Mouse (Mus musculus) stomach, postnatal 0 days (tissue): Measurements from ENCODE around the gene Azin2. TPM values are rescaled to one million over a fixed set of nuclear protein-coding genes. Genes with fewer than 3 reads are reported as not detected.
A peak's percentile ranks its signal among the peaks of the same experiment; 100 is the strongest.

Source experiments
- ATAC-seq: fragments of 200-750 bp; cut with Nextera tagmentation; 2 replicates; pipeline ENCODE4 v1.8.0; 2017; ENCODE audit not compliant: low FRiP score, low TSS enrichment
- DNase-seq: peaks from one replicate; pipeline ENCODE4 v3.0.0-alpha.2; 2016; ENCODE audit warnings: low spot score
- H3K27ac ChIP-seq: fragments of 300-500 bp; sonication (generic); replicated peaks from 2 replicates; pipeline ENCODE4 v1.5.1; 2014; ENCODE audit warnings: mild to moderate bottlenecking, control low read depth
- H3K27me3 ChIP-seq: fragments of 300-500 bp; sonication (generic); 2 replicates; pipeline ENCODE4 v1.6.1; 2014; ENCODE audit warnings: low read length; ENCODE audit not compliant: control insufficient read depth, insufficient read depth
- H3K36me3 ChIP-seq: fragments of 300-500 bp; sonication (generic); 2 replicates; pipeline ENCODE4 v1.6.1; 2014; ENCODE audit warnings: low read length, mixed read lengths; ENCODE audit not compliant: control insufficient read depth, insufficient read depth
- H3K4me1 ChIP-seq: fragments of 300-500 bp; sonication (generic); replicated peaks from 2 replicates; pipeline ENCODE4 v1.6.1; 2014; ENCODE audit warnings: antibody characterized with exemption; ENCODE audit not compliant: control insufficient read depth, insufficient read depth
- H3K4me2 ChIP-seq: fragments of 300-500 bp; sonication (generic); replicated peaks from 2 replicates; pipeline ENCODE4 v1.6.1; 2014; ENCODE audit warnings: low read depth, mild to moderate bottlenecking, control low read depth, moderate library complexity
- H3K4me3 ChIP-seq: fragments of 300-500 bp; sonication (generic); 2 replicates; pipeline ENCODE4 v1.5.1; 2014; ENCODE audit warnings: low read depth, low read length, control low read depth
- H3K9ac ChIP-seq: fragments of 300-500 bp; sonication (generic); 2 replicates; pipeline ENCODE4 v1.6.1; 2014; ENCODE audit warnings: mild to moderate bottlenecking, low read length, control low read depth, mixed read lengths
- H3K9me3 ChIP-seq: fragments of 300-500 bp; sonication (generic); 2 replicates; pipeline ENCODE4 v1.6.1; 2016; ENCODE audit warnings: low read length; ENCODE audit not compliant: control insufficient read depth
- CTCF ChIP-seq: IDR thresholded peaks from 2 replicates; pipeline ENCODE4 v1.5.1; 2016; ENCODE audit warnings: antibody characterized with exemption, low read depth, mild to moderate bottlenecking, moderate library complexity
- EP300 ChIP-seq: optimal IDR thresholded peaks from 2 replicates; pipeline ENCODE3; 2016; ENCODE audit warnings: antibody characterized with exemption
- WGBS: fragments of 180-500 bp; shearing (Covaris S2); extraction: QIAGEN DNeasy Blood & Tissue Kit; methylation state at CpG from one replicate; pipeline ENCODE4 v1.1.7; 2014; 5-methylcytosine and 5-hydroxymethylcytosine counted together
- polyA plus RNA-seq: library from polyadenylated mRNA; unstranded; fragments of >200 nt; fragmentation: Nextera tagmentation; extraction: Ambion mirVana; gene quantifications from 2 replicates; pipeline ENCODE4 v1.2.1, GENCODE M21; 2015

Azin2 gene
- polyA plus RNA-seq, 1 experiment from 2014 or later, result 10.8 TPM

GRCm38 (mm10) chr4:128888436-128888990 is 73.7 kb downstream of the Azin2 start:
- no peak for ATAC-seq
- no peak overlapping the region for H3K4me2 ChIP-seq
- no peak for TF ChIP-seq CTCF
- no peak for TF ChIP-seq EP300
- no peaks in the 10 kb centered on the region for H3K36me3 ChIP-seq
- WGBS, result 89% methylated on average over 6 of the region's 6 CpGs
- H3K9me3 ChIP-seq, result no peaks in the 10 kb centered on the region
- H3K9ac ChIP-seq, result no peak overlapping the region
- DNase-seq, result no peak
- no peak overlapping the region for H3K27ac ChIP-seq
- H3K27me3 ChIP-seq, result no peaks in the 10 kb centered on the region
- H3K4me1 ChIP-seq, result no peaks in the 10 kb centered on the region; the same call in 1 of the 2 replicates
- no peak overlapping the region for H3K4me3 ChIP-seq

GRCm38 (mm10) chr4:128887641-128888091 is 74.6 kb downstream of the Azin2 start:
- no peak overlapping the region for H3K9ac ChIP-seq

DNA sequence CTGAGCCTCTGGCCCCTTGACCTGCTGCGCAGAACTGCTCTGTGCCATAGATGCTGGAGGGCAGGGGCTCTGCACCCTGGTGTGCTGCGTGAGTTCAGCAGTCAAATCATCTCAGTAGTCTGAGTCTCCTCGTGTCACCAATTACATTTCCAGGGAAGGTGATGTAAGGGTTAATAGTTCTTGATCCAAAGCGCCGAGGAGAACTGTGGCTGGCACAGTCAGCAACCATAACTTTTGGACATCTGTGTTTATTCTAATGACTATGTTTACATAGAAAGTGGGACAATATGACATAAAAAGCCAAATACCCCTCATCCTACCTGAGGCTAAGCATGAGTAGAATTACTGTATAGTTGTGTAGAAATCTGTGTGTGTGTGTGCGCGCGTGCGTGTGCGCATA is 75.2 kb downstream of the Azin2 start:
- no peaks in the 10 kb centered on the region for H3K36me3 ChIP-seq
- H3K4me2 ChIP-seq, result no peak overlapping the region
- DNase-seq (no peak), ATAC-seq (no peak)
- no peak overlapping the region for H3K4me3 ChIP-seq
- 64% methylated on average over 10 of the region's 10 CpGs for WGBS
- H3K9me3 ChIP-seq, result no peaks in the 10 kb centered on the region
- TF ChIP-seq EP300, result no peak
- TF ChIP-seq CTCF, result no peak
- H3K27ac ChIP-seq, result no peak overlapping the region
- H3K9ac ChIP-seq, result no peak overlapping the region
- no peaks in the 10 kb centered on the region for H3K27me3 ChIP-seq
- no peaks in the 10 kb centered on the region; the same call in 1 of the 2 replicates for H3K4me1 ChIP-seq

More at GRCm38 (mm10) chr4:128887641-128888091, 74.6 kb downstream of the Azin2 start:
- ATAC-seq (no peak), DNase-seq (no peak)
- Histone ChIP-seq H3K9me3 (no peaks in the 10 kb centered on the region), H3K27me3 (no peaks in the 10 kb centered on the region), H3K4me3 (no peak overlapping the region), H3K36me3 (no peaks in the 10 kb centered on the region), H3K4me1 (no peaks in the 10 kb centered on the region; the same call in 1 of the 2 replicates), H3K27ac (no peak overlapping the region), H3K4me2 (no peak overlapping the region)
- 66% methylated on average over 9 of the region's 9 CpGs for WGBS
- TF ChIP-seq CTCF, result no peak
- no peak for TF ChIP-seq EP300

DNA sequence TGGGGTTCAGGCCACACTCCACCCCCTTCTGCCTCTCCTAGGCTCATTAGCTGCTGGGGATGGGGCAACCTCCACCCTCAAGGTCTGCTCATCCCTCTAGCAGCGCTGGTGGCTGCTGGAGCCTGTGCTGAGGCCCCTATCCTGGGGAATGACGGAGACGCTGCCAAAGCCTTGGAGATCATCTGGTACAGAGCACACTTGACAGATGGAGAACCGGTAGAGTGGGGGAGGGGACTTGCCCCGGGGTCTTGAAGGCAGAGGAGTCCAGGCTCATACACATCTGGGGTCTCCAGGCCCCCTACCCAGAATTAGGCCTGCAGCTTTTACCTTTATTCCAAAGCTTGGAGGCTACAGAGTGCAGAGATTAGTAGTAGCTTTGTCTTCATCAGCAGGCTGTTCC is 75.7 kb downstream of the Azin2 start:
- Histone ChIP-seq H3K36me3 (no peaks in the 10 kb centered on the region), H3K27me3 (no peaks in the 10 kb centered on the region), H3K4me1 (no peaks in the 10 kb centered on the region; the same call in 1 of the 2 replicates), H3K4me3 (no peak overlapping the region), H3K9me3 (no peaks in the 10 kb centered on the region), H3K4me2 (no peak overlapping the region), H3K9ac (no peak overlapping the region), H3K27ac (no peak overlapping the region)
- WGBS, result 53% methylated on average over 5 of the region's 5 CpGs
- TF ChIP-seq EP300 (no peak), CTCF (no peak)
- ATAC-seq, result no peak
- no peak for DNase-seq

GRCm38 (mm10) chr4:128885540-128885939 is 76.7 kb downstream of the Azin2 start:
- Histone ChIP-seq H3K4me1 (no peaks in the 10 kb centered on the region; the same call in 1 of the 2 replicates), H3K27ac (no peak overlapping the region), H3K36me3 (no peaks in the 10 kb centered on the region), H3K27me3 (no peaks in the 10 kb centered on the region), H3K9ac (no peak overlapping the region), H3K4me3 (no peak overlapping the region), H3K4me2 (no peak overlapping the region), H3K9me3 (no peaks in the 10 kb centered on the region)
- TF ChIP-seq EP300 (no peak), CTCF (no peak)
- DNase-seq (no peak), ATAC-seq (no peak)
- WGBS, result 96% methylated on average over 8 of the region's 8 CpGs

DNA sequence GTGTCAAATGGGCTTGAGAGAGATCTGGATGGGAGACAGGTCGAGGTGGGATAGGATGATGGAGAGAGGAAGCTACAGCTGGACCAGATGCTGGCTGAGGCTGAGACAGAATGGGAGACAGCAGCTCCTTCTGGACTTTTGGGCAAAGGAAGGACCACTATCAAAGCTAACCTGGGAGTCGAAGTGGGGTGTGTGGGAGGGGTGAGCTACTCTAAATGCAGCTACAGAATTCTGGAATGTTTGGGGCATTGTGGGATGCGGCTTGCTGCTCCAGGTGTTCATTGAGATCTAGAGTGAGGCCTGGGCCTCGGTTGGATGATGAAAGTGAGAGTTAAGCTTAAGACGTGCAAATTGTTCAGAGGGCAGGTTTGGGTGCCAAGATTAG is 77.5 kb downstream of the Azin2 start:
- Histone ChIP-seq H3K9me3 (no peaks in the 10 kb centered on the region), H3K27me3 (no peaks in the 10 kb centered on the region), H3K4me3 (peak overlapping the region; percentile 67), H3K4me1 (no peaks in the 10 kb centered on the region; the same call in 1 of the 2 replicates), H3K27ac (no peak overlapping the region), H3K36me3 (no peaks in the 10 kb centered on the region), H3K9ac (no peak overlapping the region), H3K4me2 (peak overlapping the region; percentile 100)
- WGBS, result 38% methylated on average over 5 of the region's 5 CpGs
- DNase-seq, result no peak
- ATAC-seq, result peak; percentile 30; the same call in 1 of the 2 replicates
- TF ChIP-seq EP300, result no peak
- TF ChIP-seq CTCF, result no peak
